Mouse (Mus musculus): ENCODE data around the gene Fzd2. TPM values are rescaled to one million over a fixed set of nuclear protein-coding genes. Genes with fewer than 3 reads are reported as not detected.

Gene Fzd2
- polyA plus RNA-seq, 1 experiment from 2014 or later = 35.9 TPM

DNA sequence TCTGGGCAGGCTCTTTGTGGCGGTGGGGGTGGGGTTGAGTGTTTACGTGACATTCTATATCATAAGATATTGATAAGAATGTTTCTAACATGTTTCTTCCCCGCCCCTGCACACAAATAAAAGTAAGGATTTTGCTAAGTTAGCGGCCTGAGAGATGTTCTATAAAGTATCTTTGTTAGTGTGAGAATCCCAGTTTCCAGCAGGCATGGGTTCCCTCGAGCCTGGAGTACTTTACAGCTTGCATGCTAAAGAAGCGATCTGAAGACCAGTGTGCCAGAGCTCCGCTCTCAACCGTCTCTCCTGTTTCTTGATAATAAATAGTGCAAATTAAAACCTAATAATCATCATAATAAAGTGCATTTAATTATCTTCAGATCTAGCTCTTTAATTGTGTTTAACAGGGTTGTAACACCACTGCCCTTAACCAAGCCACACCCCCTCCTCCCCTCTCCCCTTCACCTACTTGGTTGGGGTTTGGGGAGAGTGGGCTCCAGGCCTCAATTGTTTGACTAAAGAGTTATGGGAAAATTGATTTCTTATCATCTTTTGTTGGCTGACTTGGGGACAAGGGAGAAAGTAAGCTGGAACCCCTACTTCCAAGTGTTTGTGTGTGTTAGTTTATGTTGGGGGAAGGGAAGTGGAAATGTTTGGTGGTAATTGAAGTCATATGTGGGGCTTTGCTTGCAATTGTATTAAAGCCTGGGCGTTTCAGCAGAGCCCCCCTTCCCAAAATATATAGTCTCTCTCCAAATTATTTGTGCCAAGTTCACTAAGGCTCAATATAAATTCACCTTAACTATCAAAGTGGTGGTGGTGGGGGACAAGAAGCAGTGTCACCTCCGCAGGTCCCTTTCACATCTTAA, 3.7 kb downstream of the Fzd2 start:
- peak overlapping the region; percentile 89 for H3K9ac ChIP-seq
- H3K27me3 ChIP-seq = peaks cover 11% of the 10 kb centered on the region
- WGBS = 13% methylated on average over 10 of the region's 10 CpGs
- peak overlapping the region; percentile 98 for H3K27ac ChIP-seq
- peaks cover 43% of the 10 kb centered on the region for H3K4me1 ChIP-seq
- H3K4me2 ChIP-seq = peak overlapping the region; percentile 81
- ATAC-seq (ENCODE audit: borderline replicate concordance, extremely low read depth, low FRiP score, low TSS enrichment) = no peak
- H3K4me3 ChIP-seq = peak overlapping the region; percentile 60
- H3K36me3 ChIP-seq = no peaks in the 10 kb centered on the region
- no peaks in the 10 kb centered on the region for H3K9me3 ChIP-seq

DNA sequence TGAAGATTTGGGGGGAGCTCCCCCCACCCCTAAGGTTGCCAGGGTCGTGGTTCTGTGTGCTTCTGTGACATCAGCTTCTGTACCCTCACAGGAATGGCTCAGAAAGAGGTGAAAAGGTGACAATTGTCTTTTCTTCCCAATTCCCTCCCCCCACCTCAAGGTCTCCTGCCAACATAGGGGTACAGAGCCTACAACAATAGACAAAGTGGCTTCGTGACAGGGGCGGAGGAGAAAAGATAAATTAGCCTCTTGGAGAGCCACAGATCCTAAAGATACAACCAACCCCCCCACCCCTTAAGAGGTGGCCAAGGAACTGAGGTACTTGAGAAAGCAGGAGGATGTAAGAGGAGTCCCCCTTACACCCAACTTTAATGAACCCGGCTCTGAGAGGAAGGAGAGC, 4.5 kb downstream of the Fzd2 start:
- H3K36me3 ChIP-seq = no peaks in the 10 kb centered on the region
- no peak for ATAC-seq (ENCODE audit: borderline replicate concordance, extremely low read depth, low FRiP score, low TSS enrichment)
- H3K9me3 ChIP-seq = no peaks in the 10 kb centered on the region
- H3K4me3 ChIP-seq = peak overlapping the region; percentile 60
- H3K27ac ChIP-seq = peak overlapping the region; percentile 64; the same call in 1 of the 2 replicates
- WGBS = 26% methylated on average over 4 of the region's 4 CpGs
- peaks cover 11% of the 10 kb centered on the region for H3K27me3 ChIP-seq
- H3K4me1 ChIP-seq = peaks cover 43% of the 10 kb centered on the region
- peak overlapping the region; percentile 21 for H3K9ac ChIP-seq
- peak overlapping the region; percentile 81 for H3K4me2 ChIP-seq

DNA sequence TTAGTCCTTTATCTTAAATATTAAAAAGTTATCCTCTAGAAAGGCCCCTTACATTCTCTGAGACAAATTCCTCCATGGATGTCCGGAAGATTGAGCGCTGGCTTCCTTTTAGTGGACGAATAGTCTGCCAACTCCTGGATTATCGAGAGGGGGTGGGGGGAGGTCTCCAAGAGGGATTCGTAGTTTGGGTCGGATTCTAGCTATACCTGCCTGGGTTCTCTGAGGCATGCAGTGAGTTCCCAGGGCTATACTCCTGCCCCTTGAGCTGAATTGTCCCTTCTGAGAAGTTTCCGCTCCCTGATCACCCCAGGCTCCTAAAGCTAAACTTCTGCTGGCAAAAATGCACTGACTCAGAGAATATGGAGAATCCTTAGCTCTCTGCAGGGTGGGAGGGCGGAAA, 5.3 kb downstream of the Fzd2 start:
- H3K4me3 ChIP-seq = no peak overlapping the region
- no peak for ATAC-seq (ENCODE audit: borderline replicate concordance, extremely low read depth, low FRiP score, low TSS enrichment)
- H3K36me3 ChIP-seq = no peaks in the 10 kb centered on the region
- H3K9me3 ChIP-seq = no peaks in the 10 kb centered on the region
- peaks cover 43% of the 10 kb centered on the region for H3K4me1 ChIP-seq
- peak overlapping the region; percentile 32 for H3K27ac ChIP-seq
- no peak overlapping the region; the same call in 1 of the 2 replicates for H3K4me2 ChIP-seq
- peaks cover 11% of the 10 kb centered on the region for H3K27me3 ChIP-seq
- WGBS = 42% methylated on average over 8 of the region's 8 CpGs
- no peak overlapping the region for H3K9ac ChIP-seq

DNA sequence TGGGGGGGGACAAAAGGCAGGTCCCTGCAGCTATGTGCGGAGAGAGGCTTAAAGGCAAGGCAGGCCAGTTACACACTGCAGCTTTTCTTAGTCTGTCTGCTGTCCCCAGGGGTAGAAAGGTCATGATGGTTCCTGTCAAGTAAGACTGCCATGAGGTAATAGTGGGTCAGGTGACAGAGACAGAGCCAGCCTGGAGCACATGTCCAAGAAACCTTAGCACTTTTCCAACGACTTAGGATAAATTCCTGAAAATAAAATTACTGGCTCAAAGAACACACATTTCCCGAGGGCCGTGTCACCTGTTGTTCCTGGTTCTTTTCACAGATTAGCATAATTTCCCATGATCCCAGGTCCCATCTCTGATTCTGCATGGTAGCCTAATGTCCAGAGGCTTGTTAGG, 6.1 kb downstream of the Fzd2 start:
- Histone ChIP-seq H3K4me1 (peaks cover 43% of the 10 kb centered on the region), H3K9ac (no peak overlapping the region), H3K4me3 (no peak overlapping the region), H3K36me3 (no peaks in the 10 kb centered on the region), H3K4me2 (no peak overlapping the region), H3K27me3 (peaks cover 8% of the 10 kb centered on the region), H3K27ac (peak overlapping the region; percentile 56), H3K9me3 (no peaks in the 10 kb centered on the region)
- no peak for ATAC-seq (ENCODE audit: borderline replicate concordance, extremely low read depth, low FRiP score, low TSS enrichment)
- WGBS = 34% methylated on average over 4 of the region's 4 CpGs

DNA sequence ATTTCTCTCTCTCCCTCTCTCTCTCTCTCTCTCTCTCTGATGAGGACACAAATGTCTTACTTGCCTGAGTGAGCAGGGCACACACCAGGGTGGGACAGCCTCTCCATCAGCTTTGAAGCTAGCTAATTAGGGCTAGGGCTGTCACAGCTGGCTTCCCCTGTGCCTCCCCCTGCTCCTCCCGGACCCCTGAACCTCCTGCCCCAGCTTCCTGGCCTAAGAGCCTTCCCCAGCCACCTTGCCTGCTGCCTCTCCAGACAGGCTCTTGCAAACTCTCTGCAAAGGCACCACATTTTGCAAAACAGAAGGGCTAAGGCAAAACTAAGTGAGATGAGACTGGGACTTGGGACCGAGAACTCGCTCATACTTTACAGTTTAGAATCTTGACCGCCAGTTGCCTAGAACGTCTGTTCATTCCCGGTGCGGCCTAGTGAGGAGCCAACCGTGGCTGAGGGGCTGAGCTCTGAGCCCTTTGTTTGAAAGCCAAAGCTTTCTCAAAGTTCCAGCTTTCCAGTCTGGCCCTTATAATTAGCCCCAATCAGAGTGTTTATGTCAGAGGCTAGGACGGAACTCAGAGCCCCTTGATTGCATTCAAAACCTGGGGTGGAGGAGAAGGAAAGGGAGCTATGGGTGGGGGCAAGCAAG, 6.6 kb downstream of the Fzd2 start:
- Histone ChIP-seq H3K4me1 (peaks cover 41% of the 10 kb centered on the region), H3K4me2 (no peak overlapping the region), H3K9ac (0 out of 2 replicates have a peak overlapping the region, but pooled peaks have one; percentile 19), H3K4me3 (no peak overlapping the region), H3K27ac (peak overlapping the region; percentile 56), H3K27me3 (peaks cover 4% of the 10 kb centered on the region), H3K36me3 (no peaks in the 10 kb centered on the region), H3K9me3 (no peaks in the 10 kb centered on the region)
- WGBS = 15% methylated on average over 9 of the region's 9 CpGs
- ATAC-seq (ENCODE audit: borderline replicate concordance, extremely low read depth, low FRiP score, low TSS enrichment) = no peak

DNA sequence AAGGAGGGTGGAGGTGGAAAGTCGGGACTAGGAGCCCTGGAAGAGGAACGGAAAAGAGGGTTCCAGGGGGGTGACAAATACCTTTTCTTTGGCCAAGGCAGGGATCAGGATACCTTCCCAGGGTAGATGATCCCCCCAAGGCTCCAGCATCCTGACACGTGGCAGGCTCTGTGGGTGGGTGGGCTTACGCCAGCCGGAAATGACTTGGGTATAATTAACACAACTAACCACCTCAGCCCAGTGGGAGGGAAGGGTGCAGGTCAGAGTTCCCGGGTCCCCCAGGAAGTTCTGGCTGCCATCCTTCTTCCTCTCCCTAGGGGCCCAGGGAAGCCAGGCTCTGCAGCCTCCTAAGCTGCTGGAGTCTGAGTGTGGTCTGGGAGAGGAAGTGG, 7.1 kb downstream of the Fzd2 start:
- H3K4me3 ChIP-seq = no peak overlapping the region
- no peaks in the 10 kb centered on the region for H3K36me3 ChIP-seq
- H3K27me3 ChIP-seq = no peaks in the 10 kb centered on the region
- H3K27ac ChIP-seq = peak overlapping the region; percentile 56; the same call in 1 of the 2 replicates
- ATAC-seq (ENCODE audit: borderline replicate concordance, extremely low read depth, low FRiP score, low TSS enrichment) = no peak
- no peak overlapping the region for H3K4me2 ChIP-seq
- H3K9ac ChIP-seq = 0 out of 2 replicates have a peak overlapping the region, but pooled peaks have one; percentile 19
- H3K4me1 ChIP-seq = peaks cover 41% of the 10 kb centered on the region
- WGBS = 10% methylated on average over 6 of the region's 6 CpGs
- H3K9me3 ChIP-seq = no peaks in the 10 kb centered on the region

DNA sequence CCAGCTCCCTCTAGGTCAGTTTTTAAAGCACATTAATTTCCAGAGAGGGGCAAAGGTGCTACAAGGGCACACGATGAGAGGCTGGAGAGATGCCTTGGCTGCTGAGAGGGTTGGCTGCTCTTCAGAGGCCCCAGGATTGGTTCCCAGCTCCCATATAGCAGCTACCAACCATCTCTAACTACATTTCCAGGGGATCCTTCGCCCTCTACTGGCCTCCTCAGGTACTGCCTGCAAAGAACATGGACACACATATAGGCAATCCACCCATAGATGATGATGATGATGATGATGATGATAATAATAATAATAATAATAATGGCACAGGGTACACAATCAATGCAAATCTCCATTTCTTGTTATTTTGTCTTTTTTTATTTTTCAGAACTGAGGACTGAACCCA, 15.3 kb downstream of the Fzd2 start:
- ATAC-seq (ENCODE audit: borderline replicate concordance, extremely low read depth, low FRiP score, low TSS enrichment) = no peak
- H3K27me3 ChIP-seq = no peaks in the 10 kb centered on the region
- WGBS = 56% methylated on average over 2 of the region's 2 CpGs
- H3K36me3 ChIP-seq = no peaks in the 10 kb centered on the region
- H3K9me3 ChIP-seq = no peaks in the 10 kb centered on the region
- H3K27ac ChIP-seq = no peak overlapping the region
- H3K9ac ChIP-seq = no peak overlapping the region
- H3K4me1 ChIP-seq = peaks cover 12% of the 10 kb centered on the region
- no peak overlapping the region for H3K4me2 ChIP-seq
- H3K4me3 ChIP-seq = no peak overlapping the region

DNA sequence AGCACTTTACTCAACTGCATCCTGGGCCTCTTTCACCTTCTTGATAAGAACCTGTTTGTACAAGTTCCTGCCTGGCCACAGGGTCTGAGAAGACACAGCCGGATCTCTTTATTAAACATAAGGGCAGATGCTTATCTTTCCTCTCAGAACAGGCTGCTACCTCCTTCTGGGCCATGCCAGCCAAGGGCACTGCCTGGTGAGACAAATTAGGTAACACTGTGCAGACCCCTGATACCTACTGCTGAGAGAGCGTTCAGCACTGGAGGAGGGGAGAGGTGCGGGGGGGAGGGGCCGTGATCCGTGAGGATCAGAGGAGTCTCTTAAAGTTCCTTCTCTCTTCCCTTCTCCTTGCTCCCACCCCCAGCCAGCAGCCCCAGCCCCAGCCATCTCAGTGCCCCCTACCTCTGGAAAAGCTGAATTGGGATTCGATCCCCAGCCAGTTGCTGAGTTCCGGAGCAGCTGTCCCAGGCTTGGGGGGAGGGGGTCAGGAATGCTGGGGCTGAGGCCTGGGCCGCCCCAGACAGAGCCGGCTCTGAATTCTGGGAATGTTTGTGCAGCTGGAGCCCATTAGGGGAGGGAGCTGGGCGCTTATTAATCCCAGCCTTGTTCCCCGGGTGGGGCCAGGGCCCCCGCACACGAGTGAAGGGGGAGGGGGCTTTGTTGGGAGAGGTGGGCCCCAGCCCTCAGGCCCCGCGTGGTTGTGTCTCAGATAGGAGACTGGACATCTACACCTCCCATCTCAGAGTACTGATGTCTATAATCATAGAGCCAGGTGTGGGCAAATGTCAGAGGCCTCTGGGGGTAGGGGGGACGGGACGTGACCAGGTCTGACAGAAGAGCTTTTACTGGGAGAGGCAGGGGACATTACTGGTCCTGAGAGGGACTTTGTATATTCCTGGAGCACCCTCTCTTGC, 19.9 kb downstream of the Fzd2 start:
- H3K9me3 ChIP-seq = no peaks in the 10 kb centered on the region
- ATAC-seq (ENCODE audit: borderline replicate concordance, extremely low read depth, low FRiP score, low TSS enrichment) = peak; percentile 94
- H3K36me3 ChIP-seq = no peaks in the 10 kb centered on the region
- H3K4me2 ChIP-seq = peak overlapping the region; percentile 49
- no peaks in the 10 kb centered on the region for H3K27me3 ChIP-seq
- 5% methylated on average over 17 of the region's 17 CpGs for WGBS
- peak overlapping the region; percentile 17; the same call in 1 of the 2 replicates for H3K9ac ChIP-seq
- H3K4me1 ChIP-seq = peaks cover 28% of the 10 kb centered on the region
- peak overlapping the region; percentile 93 for H3K27ac ChIP-seq
- H3K4me3 ChIP-seq = peak overlapping the region; percentile 20

DNA sequence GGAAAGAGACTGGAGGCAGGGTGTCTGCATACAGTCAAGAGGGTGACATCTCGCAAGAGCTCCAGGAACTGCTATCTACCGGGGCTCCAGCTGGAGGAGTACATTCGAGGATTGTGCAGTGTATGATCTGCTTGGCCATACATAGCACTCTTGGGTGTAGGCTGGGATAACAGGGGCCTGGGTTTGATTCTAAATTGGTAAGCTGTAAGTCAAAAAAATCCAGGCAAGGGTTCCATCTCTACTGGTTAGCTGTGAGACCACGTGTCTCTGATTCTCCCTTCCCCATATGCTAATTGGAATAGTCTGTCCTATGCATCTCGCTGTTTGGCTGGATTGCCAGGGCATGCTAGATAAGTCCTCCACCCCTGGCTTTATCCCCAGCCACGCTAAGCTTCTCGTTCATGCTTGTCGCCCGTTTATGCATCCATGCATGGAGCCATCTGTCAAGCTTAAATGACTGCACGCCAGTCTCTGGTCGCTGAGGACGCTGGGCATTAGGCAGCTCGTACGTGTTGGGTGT, 20.8 kb downstream of the Fzd2 start:
- no peak overlapping the region for H3K4me3 ChIP-seq
- ATAC-seq (ENCODE audit: borderline replicate concordance, extremely low read depth, low FRiP score, low TSS enrichment) = peak; percentile 15; the same call in 1 of the 2 replicates

DNA sequence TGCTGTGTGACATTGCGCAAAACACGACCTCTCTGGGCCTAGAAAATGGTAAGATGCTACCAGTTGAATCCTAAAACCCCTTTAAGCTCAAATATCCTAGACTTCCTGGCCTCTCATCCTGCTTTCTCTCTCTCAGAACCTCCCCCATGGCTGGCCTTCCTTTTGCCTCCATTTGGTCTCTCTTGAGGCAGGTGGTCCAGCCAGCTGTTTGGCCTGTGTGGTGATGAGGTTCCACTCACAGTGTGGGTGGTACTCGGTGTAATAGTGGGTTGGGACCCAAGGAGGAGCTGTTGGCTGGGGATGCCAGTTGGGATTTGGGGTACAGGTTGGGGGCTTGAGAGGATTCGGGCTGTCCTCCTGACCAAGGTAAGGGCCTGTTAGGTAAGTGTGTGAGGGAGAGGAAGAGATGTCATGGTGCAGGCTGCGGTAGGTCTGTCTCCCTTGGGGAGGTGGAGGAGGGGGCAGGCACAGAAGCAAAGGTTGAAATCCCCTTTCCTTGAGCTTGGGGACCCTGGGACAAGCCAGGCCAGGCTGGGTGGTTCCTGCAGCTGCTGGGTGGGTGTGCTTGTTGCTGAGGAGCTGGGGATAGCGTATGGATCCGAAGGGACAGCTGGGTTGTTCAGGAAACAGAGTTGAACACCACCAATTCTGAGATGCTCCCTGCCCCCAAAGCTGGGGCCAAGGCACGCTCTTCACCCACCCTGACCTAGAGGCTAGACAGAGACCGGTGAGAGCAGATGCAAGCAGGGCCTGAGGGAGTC, 23.2 kb downstream of the Fzd2 start:
- H3K4me3 ChIP-seq = no peak overlapping the region
- H3K4me1 ChIP-seq = peaks cover 56% of the 10 kb centered on the region
- no peak overlapping the region for H3K9ac ChIP-seq
- H3K27me3 ChIP-seq = no peaks in the 10 kb centered on the region
- H3K27ac ChIP-seq = no peak overlapping the region
- no peak overlapping the region for H3K4me2 ChIP-seq
- 83% methylated on average over 9 of the region's 9 CpGs for WGBS
- H3K36me3 ChIP-seq = no peaks in the 10 kb centered on the region
- no peak for ATAC-seq (ENCODE audit: borderline replicate concordance, extremely low read depth, low FRiP score, low TSS enrichment)
- no peaks in the 10 kb centered on the region for H3K9me3 ChIP-seq

More for the DNA sequence above, 20.8 kb downstream of the Fzd2 start:
- Histone ChIP-seq H3K36me3 (no peaks in the 10 kb centered on the region), H3K27ac (peak overlapping the region; percentile 93), H3K4me1 (peaks cover 32% of the 10 kb centered on the region), H3K27me3 (no peaks in the 10 kb centered on the region), H3K9ac (no peak overlapping the region), H3K4me2 (peak overlapping the region; percentile 49; the same call in 1 of the 2 replicates), H3K9me3 (no peaks in the 10 kb centered on the region)
- WGBS = 24% methylated on average over 14 of the region's 14 CpGs

DNA sequence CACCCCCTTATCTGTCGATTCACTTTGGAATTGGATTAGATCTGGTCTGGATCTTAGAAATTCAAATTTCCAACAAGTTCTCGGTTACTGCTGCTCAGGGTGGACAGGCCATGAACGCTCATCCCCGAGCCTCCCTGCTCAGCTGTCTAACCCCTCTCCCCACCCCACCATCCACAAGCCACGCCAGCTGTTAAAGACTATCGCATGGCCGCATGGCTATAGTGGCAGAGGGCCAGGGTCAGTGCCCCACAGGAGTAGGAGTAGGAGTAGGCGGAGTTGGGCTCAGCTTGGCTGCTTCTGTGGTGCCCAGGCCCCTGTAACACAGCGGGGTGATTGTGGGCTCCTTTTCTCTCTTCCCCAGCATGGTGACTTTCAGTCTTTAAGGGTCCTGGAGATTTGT, 24.3 kb downstream of the Fzd2 start:
- no peak overlapping the region for H3K9ac ChIP-seq
- no peaks in the 10 kb centered on the region for H3K27me3 ChIP-seq
- ATAC-seq (ENCODE audit: borderline replicate concordance, extremely low read depth, low FRiP score, low TSS enrichment) = no peak
- H3K27ac ChIP-seq = no peak overlapping the region
- no peak overlapping the region for H3K4me2 ChIP-seq
- 57% methylated on average over 9 of the region's 9 CpGs for WGBS
- no peaks in the 10 kb centered on the region for H3K9me3 ChIP-seq
- no peak overlapping the region for H3K4me3 ChIP-seq
- H3K4me1 ChIP-seq = peaks cover 64% of the 10 kb centered on the region
- no peaks in the 10 kb centered on the region for H3K36me3 ChIP-seq

All from lung, embryonic 15.5 days (tissue).